Mouse (Mus musculus) neural tube, embryonic 15.5 days (tissue): ENCODE results near the gene Hs3st5. TPM values are rescaled to one million over a fixed set of nuclear protein-coding genes. Genes with fewer than 3 reads are reported as not detected.

ENCODE experiments used
- ATAC-seq: fragments of 200-750 bp; cut with Nextera tagmentation; 2 replicates; pipeline ENCODE4 v1.8.0; 2017; ENCODE audit warnings: mild to moderate bottlenecking, moderate TSS enrichment, moderate library complexity; ENCODE audit not compliant: low FRiP score
- H3K27ac ChIP-seq: fragments of 300-500 bp; sonication (generic); replicated peaks from 2 replicates; pipeline ENCODE4 v1.5.1; 2015; ENCODE audit warnings: mild to moderate bottlenecking, inconsistent platforms
- H3K27me3 ChIP-seq: fragments of 300-500 bp; sonication (generic); replicated peaks from 2 replicates; pipeline ENCODE4 v1.6.1; 2015; ENCODE audit warnings: inconsistent platforms
- H3K36me3 ChIP-seq: fragments of 300-500 bp; sonication (generic); 2 replicates; pipeline ENCODE4 v1.6.1; 2015; ENCODE audit warnings: inconsistent platforms
- H3K4me1 ChIP-seq: fragments of 300-500 bp; sonication (generic); 2 replicates; pipeline ENCODE4 v1.6.1; 2015; ENCODE audit warnings: inconsistent platforms
- H3K4me2 ChIP-seq: fragments of 300-500 bp; sonication (generic); 2 replicates; pipeline ENCODE4 v1.6.1; 2015; ENCODE audit warnings: inconsistent platforms, mild to moderate bottlenecking, moderate library complexity
- H3K4me3 ChIP-seq: fragments of 300-500 bp; sonication (generic); replicated peaks from 2 replicates; pipeline ENCODE4 v1.5.1; 2015; ENCODE audit warnings: mild to moderate bottlenecking, inconsistent platforms
- H3K9ac ChIP-seq: fragments of 300-500 bp; sonication (generic); replicated peaks from 2 replicates; pipeline ENCODE4 v1.6.1; 2015; ENCODE audit warnings: mild to moderate bottlenecking, inconsistent platforms
- H3K9me3 ChIP-seq: fragments of 300-500 bp; sonication (generic); replicated peaks from 2 replicates; pipeline ENCODE4 v1.6.1; 2016; ENCODE audit warnings: inconsistent platforms
- WGBS: fragments of 180-500 bp; shearing (Covaris S2); methylation state at CpG from one replicate; pipeline ENCODE4 v1.1.7; 2015; ENCODE audit warnings: mixed read lengths; 5-methylcytosine and 5-hydroxymethylcytosine counted together
- polyA plus RNA-seq: library from polyadenylated mRNA; unstranded; fragments of >200 nt; fragmentation: Nextera tagmentation; extraction: Ambion mirVana; gene quantifications from 2 replicates; pipeline ENCODE4 v1.2.1, GENCODE M21; 2015

Hs3st5 gene
- polyA plus RNA-seq, 1 experiment from 2014 or later = 43.7 TPM

DNA sequence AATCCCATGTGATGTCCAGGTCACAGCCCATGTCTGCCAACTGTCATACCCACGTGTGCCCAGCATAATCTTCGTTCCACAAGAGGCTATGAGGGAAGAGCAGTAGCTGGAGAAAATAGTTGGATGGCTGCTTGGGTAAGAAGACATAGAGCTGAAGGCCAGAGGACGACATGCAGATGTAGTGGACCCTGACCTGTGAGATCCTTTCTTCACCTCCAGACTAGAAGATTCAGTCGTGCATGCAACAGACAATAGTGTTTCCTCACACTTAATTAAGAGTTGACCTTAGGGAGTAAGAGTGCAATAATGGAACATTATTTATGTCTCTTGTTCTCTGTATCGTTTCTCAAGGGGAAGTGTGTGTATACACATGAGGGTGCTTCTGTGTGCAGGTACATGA lies 300.4 kb downstream of the Hs3st5 start:
- H3K27ac ChIP-seq = no peak overlapping the region
- H3K4me1 ChIP-seq = peaks cover 3% of the 10 kb centered on the region; the same call in 1 of the 2 replicates
- no peaks in the 10 kb centered on the region for H3K36me3 ChIP-seq
- H3K4me3 ChIP-seq = no peak overlapping the region
- WGBS = 48% methylated on average over 5 of the region's 5 CpGs
- H3K27me3 ChIP-seq = no peaks in the 10 kb centered on the region
- no peaks in the 10 kb centered on the region for H3K9me3 ChIP-seq
- no peak overlapping the region for H3K4me2 ChIP-seq
- no peak for ATAC-seq
- no peak overlapping the region for H3K9ac ChIP-seq

DNA sequence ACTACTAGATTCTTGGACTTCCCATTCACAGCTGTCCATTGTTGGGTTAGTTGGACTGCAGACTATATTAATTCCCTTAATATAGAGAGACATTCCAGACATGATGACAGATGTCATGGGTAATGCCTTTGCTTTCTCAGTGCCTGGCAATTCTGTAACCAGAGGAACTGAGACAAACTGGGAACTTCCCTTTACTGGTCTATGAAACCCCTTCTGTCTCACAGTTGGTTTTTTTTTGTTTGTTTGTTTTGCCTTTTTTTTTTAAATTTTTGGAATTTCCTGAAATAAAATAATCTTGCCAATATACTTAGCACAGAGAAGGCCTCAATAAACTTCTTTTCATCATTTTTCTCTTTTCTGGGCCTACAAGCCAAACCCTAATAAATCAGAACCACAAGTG lies 312.3 kb downstream of the Hs3st5 start:
- H3K27ac ChIP-seq = no peak overlapping the region
- no peaks in the 10 kb centered on the region for H3K27me3 ChIP-seq
- ATAC-seq = no peak
- H3K9me3 ChIP-seq = no peaks in the 10 kb centered on the region
- H3K4me3 ChIP-seq = no peak overlapping the region
- H3K9ac ChIP-seq = no peak overlapping the region
- no peak overlapping the region for H3K4me2 ChIP-seq
- no peaks in the 10 kb centered on the region for H3K4me1 ChIP-seq
- no peaks in the 10 kb centered on the region for H3K36me3 ChIP-seq

DNA sequence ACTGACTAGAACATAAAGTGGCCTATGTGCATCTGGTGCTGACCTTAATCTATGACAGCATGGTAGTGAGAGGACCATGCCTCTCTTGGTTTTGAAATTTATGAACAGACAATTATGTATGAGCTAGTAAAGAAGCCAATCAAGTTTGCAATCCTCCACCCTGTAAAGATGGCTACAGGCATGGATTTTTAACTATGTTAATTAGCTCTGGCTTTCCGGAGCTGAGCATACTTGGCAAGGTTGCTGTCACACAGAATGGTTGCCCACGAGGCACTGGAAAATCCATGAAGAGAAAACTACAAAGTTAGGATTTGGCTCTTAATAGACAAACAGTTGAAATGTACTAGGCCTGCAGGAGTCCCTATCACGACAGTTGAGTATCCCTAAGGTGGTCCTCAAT lies 322.5 kb downstream of the Hs3st5 start:
- peaks cover 5% of the 10 kb centered on the region; the same call in 1 of the 2 replicates for H3K36me3 ChIP-seq
- ATAC-seq = no peak
- 72% methylated on average over 3 of the region's 3 CpGs for WGBS

DNA sequence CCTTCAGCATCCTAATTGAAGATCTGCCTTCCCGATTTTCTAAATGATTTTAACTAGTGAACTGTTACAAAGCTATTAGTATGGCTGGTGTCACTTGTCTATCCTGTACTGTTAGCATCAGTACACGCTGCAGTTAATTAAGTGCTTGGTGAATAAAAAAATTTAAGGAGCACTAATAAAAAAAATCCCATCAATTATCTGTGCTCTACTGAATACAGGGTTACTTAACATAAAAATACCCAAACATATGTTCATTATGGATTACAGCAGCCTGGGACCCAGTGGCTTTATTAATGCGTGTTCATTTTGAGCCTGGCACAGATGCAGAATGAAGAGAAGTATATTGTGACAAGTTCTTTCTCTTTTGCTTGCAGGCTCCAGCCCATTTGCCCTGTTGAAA lies 325.6 kb downstream of the Hs3st5 start:
- H3K4me2 ChIP-seq = no peak overlapping the region
- H3K9me3 ChIP-seq = no peaks in the 10 kb centered on the region
- no peak overlapping the region for H3K4me3 ChIP-seq
- no peak overlapping the region for H3K9ac ChIP-seq
- no peaks in the 10 kb centered on the region for H3K4me1 ChIP-seq
- WGBS = 51% methylated on average over 3 of the region's 3 CpGs
- H3K27ac ChIP-seq = no peak overlapping the region; the same call in 1 of the 2 replicates
- peaks cover 5% of the 10 kb centered on the region; the same call in 1 of the 2 replicates for H3K36me3 ChIP-seq
- H3K27me3 ChIP-seq = no peaks in the 10 kb centered on the region
- no peak for ATAC-seq

More for the DNA sequence above, 322.5 kb downstream of the Hs3st5 start:
- Histone ChIP-seq H3K4me3 (no peak overlapping the region), H3K27me3 (no peaks in the 10 kb centered on the region), H3K27ac (no peak overlapping the region), H3K9ac (no peak overlapping the region), H3K9me3 (no peaks in the 10 kb centered on the region), H3K4me1 (no peaks in the 10 kb centered on the region), H3K4me2 (no peak overlapping the region)

DNA sequence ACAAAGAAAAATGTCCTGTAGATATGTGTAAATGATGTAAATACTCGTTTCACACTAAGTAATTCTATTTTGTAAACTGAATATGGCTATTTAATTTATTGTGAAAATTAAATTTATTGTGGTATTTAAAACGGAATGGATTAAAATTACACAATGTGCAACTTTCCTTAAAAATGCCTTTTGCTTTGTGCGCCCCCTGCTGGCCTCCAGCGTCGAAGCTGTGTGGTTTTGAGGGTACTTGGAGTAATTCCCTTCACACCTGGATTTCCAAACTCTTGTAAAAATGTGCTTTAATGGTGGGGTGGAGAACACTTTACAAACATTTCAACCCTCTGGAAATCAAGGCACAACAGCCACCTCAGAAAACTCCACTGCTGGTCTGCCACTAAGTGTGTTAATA lies 327.6 kb downstream of the Hs3st5 start:
- Histone ChIP-seq H3K27ac (no peak overlapping the region), H3K9ac (no peak overlapping the region), H3K9me3 (no peaks in the 10 kb centered on the region), H3K27me3 (no peaks in the 10 kb centered on the region), H3K4me1 (no peaks in the 10 kb centered on the region), H3K4me2 (no peak overlapping the region), H3K4me3 (no peak overlapping the region), H3K36me3 (peaks cover 5% of the 10 kb centered on the region; the same call in 1 of the 2 replicates)
- ATAC-seq = no peak
- WGBS = 18% methylated on average over 5 of the region's 5 CpGs

DNA sequence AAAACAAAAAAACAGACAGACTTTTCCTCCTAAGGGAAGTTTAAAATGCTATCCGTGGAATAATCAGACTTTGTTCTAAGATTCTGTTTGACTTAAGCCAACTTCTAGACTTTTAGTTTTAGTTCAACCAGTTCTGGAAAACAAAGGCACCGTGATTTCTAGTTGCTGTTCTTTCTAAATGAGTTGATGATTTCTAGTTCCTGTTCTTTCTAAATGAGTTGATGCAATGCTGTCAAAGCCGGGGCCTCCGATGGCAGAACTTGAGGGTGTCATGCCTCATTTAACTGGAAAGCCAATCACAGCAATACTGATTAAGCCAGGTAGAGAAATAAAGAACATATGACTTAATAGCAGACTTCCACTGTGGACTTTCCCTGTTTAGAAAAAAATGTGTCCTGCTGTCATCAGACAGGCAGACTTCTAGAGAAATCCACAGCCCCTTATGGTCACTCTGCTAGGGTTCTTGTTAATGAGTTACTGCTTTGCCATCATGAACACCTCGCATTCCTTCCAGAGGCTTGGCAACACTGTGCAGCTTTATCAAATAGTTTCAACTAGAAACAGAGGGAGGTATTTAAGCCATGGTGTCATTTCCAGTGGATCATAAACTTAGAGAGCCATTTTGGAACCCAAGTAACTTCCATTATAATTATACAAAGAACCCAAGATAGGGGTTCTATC lies 329.4 kb downstream of the Hs3st5 start:
- Histone ChIP-seq H3K9ac (no peak overlapping the region), H3K27ac (no peak overlapping the region), H3K36me3 (no peaks in the 10 kb centered on the region), H3K27me3 (no peaks in the 10 kb centered on the region), H3K4me1 (no peaks in the 10 kb centered on the region), H3K4me3 (no peak overlapping the region), H3K4me2 (no peak overlapping the region), H3K9me3 (no peaks in the 10 kb centered on the region)
- no peak for ATAC-seq
- WGBS = 73% methylated on average over 5 of the region's 5 CpGs

DNA sequence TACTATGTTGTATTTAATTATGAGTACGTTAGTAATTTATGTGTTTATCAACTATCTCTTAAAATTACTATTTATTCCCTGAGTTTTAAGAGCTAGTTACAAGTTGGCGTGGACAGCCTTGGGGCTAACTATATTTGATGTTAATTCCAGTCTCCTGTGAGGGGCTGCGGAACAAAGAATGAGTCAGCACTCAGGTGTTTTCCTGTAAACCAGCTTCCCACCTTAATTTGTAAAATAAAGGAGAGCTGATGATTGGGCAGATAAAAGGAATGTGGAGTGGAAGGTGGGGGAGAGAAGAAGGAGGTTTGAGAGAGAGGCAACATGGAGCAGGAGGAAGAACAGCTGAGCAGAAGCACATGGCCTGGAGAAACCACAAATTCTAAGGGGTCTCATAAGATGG lies 343.6 kb downstream of the Hs3st5 start:
- H3K4me3 ChIP-seq = no peak overlapping the region
- H3K9me3 ChIP-seq = no peaks in the 10 kb centered on the region
- H3K27ac ChIP-seq = no peak overlapping the region
- no peak overlapping the region for H3K9ac ChIP-seq
- no peaks in the 10 kb centered on the region for H3K4me1 ChIP-seq
- H3K36me3 ChIP-seq = no peaks in the 10 kb centered on the region
- ATAC-seq = no peak
- H3K4me2 ChIP-seq = no peak overlapping the region
- no peaks in the 10 kb centered on the region for H3K27me3 ChIP-seq
- 87% methylated on average over 3 of the region's 3 CpGs for WGBS

DNA sequence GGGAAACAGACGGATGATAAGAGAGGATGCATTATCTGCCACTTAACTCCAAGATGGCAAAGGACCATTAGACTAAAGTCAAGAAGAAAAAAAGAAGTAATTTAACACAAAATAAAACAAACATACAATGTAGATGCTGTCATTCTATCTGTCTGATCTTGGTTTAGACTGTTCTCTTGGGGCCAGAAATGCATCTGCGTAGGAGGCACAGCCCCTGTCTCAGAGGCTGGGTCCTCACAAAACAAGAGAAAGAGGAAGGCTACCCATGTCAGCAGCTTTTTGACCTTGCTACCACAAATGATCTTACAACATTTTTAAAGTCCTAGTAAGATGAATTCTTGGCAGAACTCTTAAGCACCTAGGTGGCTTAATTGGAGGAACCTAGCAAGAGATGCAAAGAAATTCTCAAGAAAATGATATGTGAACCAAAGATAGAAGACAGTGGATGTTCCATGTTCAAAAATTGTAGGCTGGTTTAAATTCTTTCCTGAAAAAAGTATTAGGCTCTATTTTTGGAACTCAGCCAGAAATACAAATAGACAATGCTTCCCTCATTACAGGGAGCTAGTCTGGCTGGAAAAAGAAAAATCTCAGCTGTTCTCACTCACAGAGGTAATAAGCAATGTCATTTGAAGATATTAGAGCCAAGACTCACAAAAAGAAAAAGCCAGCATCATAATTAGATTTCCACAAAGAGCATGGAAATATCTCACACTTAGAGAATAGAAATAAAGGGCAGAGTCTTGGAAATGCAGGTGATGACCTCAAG lies 355.7 kb downstream of the Hs3st5 start:
- Histone ChIP-seq H3K27me3 (no peaks in the 10 kb centered on the region), H3K9me3 (no peaks in the 10 kb centered on the region), H3K9ac (no peak overlapping the region), H3K4me3 (no peak overlapping the region), H3K4me2 (no peak overlapping the region), H3K36me3 (no peaks in the 10 kb centered on the region), H3K27ac (no peak overlapping the region), H3K4me1 (no peaks in the 10 kb centered on the region)
- no peak for ATAC-seq
- WGBS = 83% methylated on average over 2 of the region's 2 CpGs
